Mouse (Mus musculus) midbrain, embryonic 13.5 days (tissue): ENCODE data around the gene Adamts4. TPM values are rescaled to one million over a fixed set of nuclear protein-coding genes. Genes with fewer than 3 reads are reported as not detected.
A peak's percentile ranks its signal among the peaks of the same experiment; 100 is the strongest.

Experiments
- ATAC-seq: fragments of 200-750 bp; cut with Nextera tagmentation; 2 replicates; pipeline ENCODE4 v1.8.0; 2017; ENCODE audit warnings: mild to moderate bottlenecking, moderate TSS enrichment, moderate library complexity
- H3K27ac ChIP-seq: fragments of 300-500 bp; sonication (generic); 2 replicates; pipeline ENCODE4 v1.5.1; 2015; ENCODE audit warnings: inconsistent platforms, mild to moderate bottlenecking, moderate library complexity
- H3K27me3 ChIP-seq: fragments of 300-500 bp; sonication (generic); 2 replicates; pipeline ENCODE4 v1.6.1; 2015; ENCODE audit warnings: mild to moderate bottlenecking, inconsistent platforms
- H3K36me3 ChIP-seq: fragments of 300-500 bp; sonication (generic); 2 replicates; pipeline ENCODE4 v1.6.1; 2015; ENCODE audit warnings: mild to moderate bottlenecking, inconsistent platforms
- H3K4me1 ChIP-seq: fragments of 300-500 bp; sonication (generic); replicated peaks from 2 replicates; pipeline ENCODE4 v1.6.1; 2015; ENCODE audit warnings: inconsistent platforms
- H3K4me2 ChIP-seq: fragments of 300-500 bp; sonication (generic); replicated peaks from 2 replicates; pipeline ENCODE4 v1.6.1; 2015; ENCODE audit warnings: moderate library complexity, mild to moderate bottlenecking, inconsistent platforms
- H3K4me3 ChIP-seq: fragments of 300-500 bp; sonication (generic); replicated peaks from 2 replicates; pipeline ENCODE4 v1.5.1; 2015; ENCODE audit warnings: mild to moderate bottlenecking, inconsistent platforms
- H3K9ac ChIP-seq: fragments of 300-500 bp; sonication (generic); replicated peaks from 2 replicates; pipeline ENCODE4 v1.6.1; 2015; ENCODE audit warnings: mild to moderate bottlenecking, inconsistent platforms
- H3K9me3 ChIP-seq: fragments of 300-500 bp; sonication (generic); 2 replicates; pipeline ENCODE4 v1.6.1; 2016; ENCODE audit warnings: mild to moderate bottlenecking, inconsistent platforms
- WGBS: fragments of 180-500 bp; shearing (Covaris S2); methylation state at CpG from one replicate; pipeline ENCODE4 v1.1.7; 2015; 5-methylcytosine and 5-hydroxymethylcytosine counted together
- polyA plus RNA-seq: library from polyadenylated mRNA; unstranded; fragments of >200 nt; fragmentation: Nextera tagmentation; extraction: Ambion mirVana; gene quantifications from 2 replicates; pipeline ENCODE4 v1.2.1, GENCODE M21; 2015

Gene Adamts4
- polyA plus RNA-seq, 1 experiment from 2014 or later = 7.4 TPM

GRCm38 (mm10) chr1:171221281-171222193, 28.7 kb upstream of the Adamts4 start:
- Histone ChIP-seq H3K9me3 (no peaks in the 10 kb centered on the region), H3K9ac (peak overlapping the region; percentile 68), H3K27me3 (no peaks in the 10 kb centered on the region), H3K4me3 (peak overlapping the region; percentile 53), H3K36me3 (peaks cover 30% of the 10 kb centered on the region), H3K4me1 (peaks cover 16% of the 10 kb centered on the region), H3K4me2 (peak overlapping the region; percentile 89), H3K27ac (0 out of 2 replicates have a peak overlapping the region, but pooled peaks have one; percentile 25)
- 7% methylated on average over 22 of the region's 22 CpGs for WGBS
- ATAC-seq = no peak

- 3% methylated on average over 28 of the region's 28 CpGs for WGBS
- H3K9me3 ChIP-seq = no peaks in the 10 kb centered on the region
- H3K4me2 ChIP-seq = peak within 1 kb of the TSS; percentile 89
- peak; percentile 98 for ATAC-seq
- H3K27me3 ChIP-seq = no peaks in the 10 kb centered on the region
- peak within 1 kb of the TSS; percentile 58 for H3K27ac ChIP-seq
- peaks cover 16% of the 10 kb centered on the region for H3K4me1 ChIP-seq
- H3K36me3 ChIP-seq = peaks cover 27% of the 10 kb centered on the region
- peak within 1 kb of the TSS; percentile 68 for H3K9ac ChIP-seq
- H3K4me3 ChIP-seq = peak within 1 kb of the TSS; percentile 53
Observed at GRCm38 (mm10) chr1:171222238-171223155, 27.7 kb upstream of the Adamts4 start, which contains the start of gene Tomm40l. Gene Tomm40l, minus strand, starts transcription at chr1:171222514.

GRCm38 (mm10) chr1:171223168-171223567, 27.1 kb upstream of the Adamts4 start:
- H3K4me3 ChIP-seq = peak overlapping the region; percentile 53
- ATAC-seq = no peak
- 80% methylated on average over 6 of the region's 6 CpGs for WGBS

GRCm38 (mm10) chr1:171223796-171224195, 26.4 kb upstream of the Adamts4 start:
- 90% methylated on average over 2 of the region's 2 CpGs for WGBS
- H3K4me1 ChIP-seq = peaks cover 16% of the 10 kb centered on the region
- no peaks in the 10 kb centered on the region for H3K9me3 ChIP-seq
- H3K36me3 ChIP-seq = peaks cover 15% of the 10 kb centered on the region
- no peak overlapping the region for H3K27ac ChIP-seq
- no peak overlapping the region for H3K4me3 ChIP-seq
- H3K9ac ChIP-seq = no peak overlapping the region
- no peak overlapping the region for H3K4me2 ChIP-seq
- H3K27me3 ChIP-seq = no peaks in the 10 kb centered on the region
- no peak for ATAC-seq

More at GRCm38 (mm10) chr1:171223168-171223567, 27.1 kb upstream of the Adamts4 start:
- Histone ChIP-seq H3K9ac (no peak overlapping the region), H3K36me3 (peaks cover 21% of the 10 kb centered on the region), H3K4me2 (peak overlapping the region; percentile 89), H3K9me3 (no peaks in the 10 kb centered on the region), H3K4me1 (peaks cover 16% of the 10 kb centered on the region), H3K27me3 (no peaks in the 10 kb centered on the region), H3K27ac (no peak overlapping the region)

- Histone ChIP-seq H3K27ac (no peak within 1 kb of the TSS), H3K9ac (no peak within 1 kb of the TSS), H3K4me2 (no peak within 1 kb of the TSS), H3K4me3 (no peak within 1 kb of the TSS), H3K4me1 (peaks cover 16% of the 10 kb centered on the region), H3K9me3 (no peaks in the 10 kb centered on the region), H3K36me3 (peaks cover 4% of the 10 kb centered on the region), H3K27me3 (no peaks in the 10 kb centered on the region)
- ATAC-seq = no peak
- WGBS = 78% methylated on average over 5 of the region's 5 CpGs
Observed at GRCm38 (mm10) chr1:171224857-171225256, 25.4 kb upstream of the Adamts4 start, which contains the start of gene Apoa2. Gene Apoa2, plus strand, starts transcription at chr1:171225054.

GRCm38 (mm10) chr1:171226780-171227179, 23.4 kb upstream of the Adamts4 start:
- peaks cover 4% of the 10 kb centered on the region for H3K4me1 ChIP-seq
- H3K9me3 ChIP-seq = no peaks in the 10 kb centered on the region
- H3K27ac ChIP-seq = no peak overlapping the region
- H3K27me3 ChIP-seq = no peaks in the 10 kb centered on the region
- H3K4me3 ChIP-seq = no peak overlapping the region
- no peaks in the 10 kb centered on the region for H3K36me3 ChIP-seq
- no peak overlapping the region for H3K9ac ChIP-seq
- WGBS = 40% methylated on average over 4 of the region's 4 CpGs
- no peak for ATAC-seq
- H3K4me2 ChIP-seq = no peak overlapping the region

- Histone ChIP-seq H3K36me3 (no peaks in the 10 kb centered on the region), H3K4me2 (no peak overlapping the region), H3K9ac (no peak overlapping the region), H3K4me3 (no peak overlapping the region), H3K9me3 (no peaks in the 10 kb centered on the region), H3K4me1 (peaks cover under 1% of the 10 kb centered on the region; the same call in 1 of the 2 replicates), H3K27me3 (no peaks in the 10 kb centered on the region), H3K27ac (no peak overlapping the region)
- no peak for ATAC-seq
- 90% methylated on average over 1 of the region's 1 CpGs for WGBS
Observed at GRCm38 (mm10) chr1:171227879-171228278, 22.3 kb upstream of the Adamts4 start.

- Histone ChIP-seq H3K27ac (no peak overlapping the region), H3K4me3 (no peak overlapping the region), H3K27me3 (no peaks in the 10 kb centered on the region), H3K36me3 (peaks cover 14% of the 10 kb centered on the region), H3K4me2 (no peak overlapping the region), H3K9ac (no peak overlapping the region), H3K9me3 (no peaks in the 10 kb centered on the region), H3K4me1 (no peaks in the 10 kb centered on the region)
- 32% methylated on average over 6 of the region's 6 CpGs for WGBS
- ATAC-seq = no peak
Observed at GRCm38 (mm10) chr1:171229750-171230149, 20.5 kb upstream of the Adamts4 start.

- H3K27me3 ChIP-seq = no peaks in the 10 kb centered on the region
- 52% methylated on average over 3 of the region's 3 CpGs for WGBS
- H3K27ac ChIP-seq = no peak overlapping the region
- H3K4me2 ChIP-seq = no peak overlapping the region
- no peaks in the 10 kb centered on the region for H3K4me1 ChIP-seq
- H3K4me3 ChIP-seq = no peak overlapping the region
- no peaks in the 10 kb centered on the region for H3K9me3 ChIP-seq
- no peak overlapping the region for H3K9ac ChIP-seq
- H3K36me3 ChIP-seq = peaks cover 19% of the 10 kb centered on the region
- no peak for ATAC-seq
Observed at GRCm38 (mm10) chr1:171230215-171230614, 20.0 kb upstream of the Adamts4 start.

GRCm38 (mm10) chr1:171231844-171232243, 18.4 kb upstream of the Adamts4 start:
- H3K9me3 ChIP-seq = no peaks in the 10 kb centered on the region
- no peak overlapping the region for H3K9ac ChIP-seq
- peaks cover 34% of the 10 kb centered on the region for H3K36me3 ChIP-seq
- no peak overlapping the region for H3K27ac ChIP-seq
- ATAC-seq = no peak
- no peaks in the 10 kb centered on the region for H3K4me1 ChIP-seq
- 76% methylated on average over 4 of the region's 4 CpGs for WGBS
- H3K4me2 ChIP-seq = no peak overlapping the region
- no peaks in the 10 kb centered on the region for H3K27me3 ChIP-seq
- no peak overlapping the region for H3K4me3 ChIP-seq

- WGBS = 92% methylated on average over 5 of the region's 5 CpGs
- H3K9ac ChIP-seq = no peak overlapping the region
- no peaks in the 10 kb centered on the region for H3K4me1 ChIP-seq
- peaks cover 39% of the 10 kb centered on the region for H3K36me3 ChIP-seq
- ATAC-seq = no peak
- no peaks in the 10 kb centered on the region for H3K9me3 ChIP-seq
- H3K27me3 ChIP-seq = no peaks in the 10 kb centered on the region
- no peak overlapping the region for H3K4me3 ChIP-seq
- no peak overlapping the region for H3K4me2 ChIP-seq
- H3K27ac ChIP-seq = no peak overlapping the region
Observed at GRCm38 (mm10) chr1:171232348-171232747, 17.9 kb upstream of the Adamts4 start.
